Mouse (Mus musculus) megakaryocyte-erythroid progenitor cell, adult 5-6 weeks (primary cell): ENCODE measurements around the gene Spata5. TPM values are rescaled to one million over a fixed set of nuclear protein-coding genes. Genes with fewer than 3 reads are reported as not detected.
"Not testable (repeated sequence)": the region's sequence is repeated elsewhere in the genome, so short reads cannot be mapped to it uniquely, and the experiment has no call there.

Experiments used
- ATAC-seq: replicated peaks from 2 replicates; pipeline ENCODE4 v1.8.0; 2016; ENCODE audit warnings: mild to moderate bottlenecking, inconsistent platforms; ENCODE audit not compliant: severe bottlenecking, poor library complexity, low FRiP score, low TSS enrichment
- total RNA-seq, 2 experiments: library from RNA; stranded (forward) in 1 of 2; stranded (reverse) in 1 of 2; fragments of 200-1000, 215-1000 nt in 1 of 2; fragments of >200 nt in 1 of 2; fragmentation: Nextera tagmentation in 1 of 2; gene quantifications; 2 replicates each; pipeline ENCODE4 v1.2.3; 2014 to 2017

Gene Spata5
- total RNA-seq, 2 experiments from 2014 or later, result 66.4 to 151 TPM

DNA sequence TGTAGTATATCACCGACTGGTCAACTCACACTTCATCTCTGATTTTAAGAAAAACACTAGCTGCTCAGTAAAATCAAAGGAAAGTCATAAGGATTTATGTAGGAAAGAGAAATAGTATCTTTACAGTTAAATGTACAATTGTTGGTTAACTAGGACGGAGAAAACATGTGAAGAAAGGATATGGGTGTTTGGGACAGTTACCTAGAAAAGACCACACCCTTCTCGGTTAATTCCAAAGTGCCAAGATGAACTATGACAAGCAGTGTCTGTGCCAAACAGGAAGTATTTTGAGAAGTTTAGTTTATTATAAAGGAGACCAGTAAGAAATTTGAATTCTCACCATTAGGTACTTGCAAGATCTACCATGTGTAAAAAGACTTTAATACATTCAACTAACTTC, 70.3 kb downstream of the Spata5 start:
- no peak for ATAC-seq

GRCm38 (mm10) chr3:37500939-37501338, 81.2 kb downstream of the Spata5 start:
- ATAC-seq, result no peak

DNA sequence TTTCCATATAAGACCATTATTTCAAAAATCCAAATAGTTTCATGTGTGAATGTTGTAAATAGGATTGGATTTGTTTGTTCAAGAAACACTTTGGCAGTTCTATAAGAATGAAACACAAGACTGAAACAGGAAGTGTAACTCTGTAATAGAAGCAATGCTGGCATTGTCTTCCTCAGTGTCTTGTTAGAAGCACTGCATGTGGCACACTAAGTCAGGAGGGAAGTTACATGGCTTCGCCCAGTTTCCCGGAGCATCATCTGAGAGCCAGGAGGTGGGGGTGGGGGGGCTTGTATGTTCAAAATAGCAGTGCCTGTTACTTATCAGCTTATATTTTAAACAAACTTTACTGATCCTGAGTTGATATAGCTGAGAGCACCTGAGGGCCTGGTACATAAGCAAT, 82.9 kb downstream of the Spata5 start:
- ATAC-seq, result no peak

GRCm38 (mm10) chr3:37503846-37504245, 84.2 kb downstream of the Spata5 start:
- ATAC-seq, result no peak

- peak; percentile 95 for ATAC-seq
These were observed 90.6 kb downstream of the Spata5 start for GRCm38 (mm10) chr3:37510055-37511032.

- peak; percentile 97 for ATAC-seq
These were observed 95.8 kb downstream of the Spata5 start for GRCm38 (mm10) chr3:37515485-37515884.

DNA sequence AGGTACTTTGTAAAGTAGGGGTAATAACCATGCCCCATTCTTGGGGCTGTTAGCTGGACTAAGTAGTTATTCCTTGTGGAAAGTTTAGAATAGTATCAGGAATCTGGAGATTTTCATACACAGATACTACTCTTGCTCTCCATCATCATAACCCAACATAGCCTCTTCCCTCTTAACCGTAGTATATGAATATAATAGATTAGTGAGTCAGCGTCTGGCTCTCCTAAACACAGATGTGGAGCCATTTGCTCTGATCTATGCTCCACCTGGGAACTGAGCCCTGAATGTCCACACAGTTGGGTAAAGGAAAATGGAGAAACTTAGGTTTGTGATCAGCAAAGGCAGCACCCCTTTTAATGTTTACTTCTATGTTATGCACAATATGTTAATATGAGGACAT, 96.7 kb downstream of the Spata5 start:
- no peak for ATAC-seq

DNA sequence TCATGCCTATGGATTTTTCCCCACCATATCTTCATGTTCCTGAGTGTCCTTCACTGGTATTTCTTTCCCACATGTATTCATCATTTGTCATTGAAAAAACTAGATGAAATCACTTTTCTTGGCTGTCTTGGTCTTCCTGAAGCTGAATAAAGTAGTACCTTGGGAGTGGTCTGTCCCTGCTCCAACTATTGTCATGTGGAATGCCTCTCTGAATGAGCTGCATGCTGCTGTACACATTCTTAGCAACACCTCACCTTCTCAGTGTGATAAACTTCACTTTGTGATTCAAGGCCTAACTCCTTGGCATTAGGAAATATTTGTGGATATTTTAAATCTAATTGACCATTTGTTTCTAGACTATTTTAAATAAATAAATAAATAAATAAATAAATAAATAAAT, 98.9 kb downstream of the Spata5 start:
- no peak for ATAC-seq

- no peak for ATAC-seq
These were observed 100.8 kb downstream of the Spata5 start for GRCm38 (mm10) chr3:37520334-37521023.

GRCm38 (mm10) chr3:37532079-37532478, 112.4 kb downstream of the Spata5 start:
- peak; percentile 100 for ATAC-seq

DNA sequence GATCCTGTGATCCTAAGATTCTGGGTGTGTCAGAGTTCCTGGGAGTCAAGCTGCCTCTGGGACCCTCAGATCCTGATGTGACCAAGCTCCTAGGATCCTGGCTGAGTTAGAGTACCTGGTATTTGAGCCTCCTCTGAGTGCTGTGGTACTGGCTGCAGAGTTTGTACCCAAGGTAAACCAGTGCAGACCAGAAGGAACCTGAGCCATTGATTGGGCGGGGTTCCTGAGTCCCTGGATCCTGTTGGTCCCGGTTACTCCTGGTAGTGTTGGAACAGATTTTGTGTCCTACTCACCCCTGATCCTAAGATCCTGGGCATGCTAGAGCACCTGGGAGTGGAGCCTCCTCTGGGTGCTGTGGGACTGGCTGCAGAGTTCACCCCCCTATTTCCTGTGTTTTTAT, 121.0 kb downstream of the Spata5 start:
- ATAC-seq, result not testable (repeated sequence)

- peak; percentile 52 for ATAC-seq
These were observed 126.7 kb downstream of the Spata5 start for GRCm38 (mm10) chr3:37546351-37546750.

- ATAC-seq, result peak; percentile 51
These were observed 130.5 kb downstream of the Spata5 start for GRCm38 (mm10) chr3:37550190-37550589.

- no peak for ATAC-seq
These were observed 130.9 kb downstream of the Spata5 start for GRCm38 (mm10) chr3:37550594-37550993.

DNA sequence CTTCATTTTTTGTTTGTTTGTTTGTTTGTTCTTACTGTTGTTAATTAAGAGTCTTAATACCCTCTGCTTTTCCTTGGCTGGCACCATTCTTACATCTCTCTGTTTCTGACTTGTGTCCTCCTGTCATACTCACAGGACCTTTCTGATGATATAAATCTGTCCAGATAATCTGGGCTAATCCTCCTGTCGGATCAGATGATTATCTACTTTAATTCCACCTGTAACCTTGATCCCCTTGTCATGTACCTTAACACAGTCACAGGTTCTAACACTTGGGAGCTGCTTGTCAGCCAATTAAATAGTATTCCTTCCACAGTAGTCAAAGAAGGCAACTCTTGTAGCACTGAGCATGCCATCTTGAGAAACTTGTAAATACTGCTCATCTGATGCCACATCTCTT, 131.8 kb downstream of the Spata5 start:
- no peak for ATAC-seq

DNA sequence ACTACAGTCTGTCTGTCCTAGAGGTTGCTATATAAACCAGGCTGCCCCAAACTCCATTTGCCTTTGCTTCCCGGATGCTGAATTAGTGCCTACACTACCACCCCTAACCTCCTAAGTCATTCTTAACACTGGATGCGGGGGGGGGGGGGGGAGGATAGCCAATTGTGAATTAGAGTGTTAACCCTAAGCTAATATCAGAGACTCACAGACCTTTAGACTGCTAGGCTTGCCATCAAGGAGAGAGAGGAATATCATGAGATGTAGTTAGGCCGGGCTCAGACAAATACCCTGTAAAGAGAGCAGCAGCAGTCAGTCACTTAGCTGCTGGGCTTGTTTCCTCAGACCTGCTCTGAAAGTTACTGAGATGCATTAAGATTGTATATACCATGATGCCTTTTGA, 132.5 kb downstream of the Spata5 start:
- no peak for ATAC-seq

- peak; percentile 83 for ATAC-seq
These were observed 133.8 kb downstream of the Spata5 start for GRCm38 (mm10) chr3:37553371-37554033.

DNA sequence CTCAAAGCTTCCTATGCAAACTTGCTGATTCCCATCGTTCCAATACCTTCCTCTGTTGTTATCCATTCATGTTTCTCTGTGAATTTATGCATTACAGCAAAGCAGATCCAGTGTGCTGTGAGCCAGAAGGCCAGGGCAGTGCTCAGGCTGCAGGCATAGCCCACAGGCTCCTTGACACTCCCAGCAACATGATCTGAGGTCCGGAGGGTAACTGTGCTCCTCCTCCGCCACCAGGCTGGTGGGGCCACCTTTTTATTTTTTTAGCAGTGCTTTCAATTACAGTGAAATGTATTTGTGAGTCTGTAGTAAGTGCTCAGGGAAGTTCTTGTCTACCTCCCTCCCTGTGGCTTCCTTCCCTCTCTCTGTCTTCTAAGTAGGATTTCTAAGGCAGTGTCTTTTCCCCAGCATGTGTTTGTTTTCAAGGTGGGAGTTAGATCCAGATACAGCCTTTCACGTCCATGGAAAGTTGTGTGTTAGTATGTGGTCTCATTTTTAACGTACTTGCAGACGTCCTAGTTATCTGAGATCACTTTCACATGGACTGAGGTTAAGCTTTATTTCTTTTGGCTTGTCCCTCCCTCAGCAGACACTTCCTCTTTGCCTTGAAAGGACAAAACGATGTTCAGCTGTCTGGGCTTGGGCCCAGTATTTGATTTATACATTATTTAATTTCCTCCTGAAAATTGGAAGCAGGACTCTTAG, 136.9 kb downstream of the Spata5 start:
- no peak for ATAC-seq

DNA sequence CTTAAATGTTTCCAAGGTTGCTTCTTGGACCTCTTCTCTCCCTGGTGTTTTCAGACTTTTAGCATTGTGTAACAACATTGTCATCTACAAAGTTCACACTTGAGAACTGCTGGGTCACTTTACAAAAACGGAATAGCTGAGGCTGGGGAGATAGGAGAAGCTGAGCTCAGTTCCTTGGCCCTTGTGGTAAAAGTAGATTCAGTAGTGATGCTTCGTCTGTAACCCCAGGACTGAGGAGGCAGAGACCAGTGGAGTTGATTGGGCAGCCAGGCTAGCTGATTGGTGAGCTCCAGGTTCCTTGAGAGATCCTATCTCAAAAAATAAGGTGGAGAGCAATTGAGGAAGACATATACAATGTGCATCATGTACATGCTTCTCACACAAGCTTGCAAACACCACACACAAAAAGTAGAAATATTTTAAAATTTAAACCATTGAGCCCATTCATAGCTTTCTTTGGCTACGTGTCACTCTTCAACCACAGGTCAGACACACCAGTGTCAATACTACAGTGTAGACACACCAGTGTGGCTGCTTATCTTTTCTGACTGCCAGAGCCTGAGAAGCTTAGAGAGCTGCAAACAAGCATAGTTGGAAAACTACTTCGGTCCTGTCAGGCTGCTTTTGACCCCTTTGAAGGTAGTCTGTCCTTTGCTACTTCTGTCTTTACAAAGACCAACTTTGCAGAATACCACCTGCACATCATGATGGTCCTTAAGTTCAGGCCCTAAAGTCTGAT, 138.2 kb downstream of the Spata5 start:
- peak; percentile 39; the same call in 1 of the 2 replicates for ATAC-seq
